ENCODE assay signal across 9 mouse cellular contexts in the genomic region with DNA sequence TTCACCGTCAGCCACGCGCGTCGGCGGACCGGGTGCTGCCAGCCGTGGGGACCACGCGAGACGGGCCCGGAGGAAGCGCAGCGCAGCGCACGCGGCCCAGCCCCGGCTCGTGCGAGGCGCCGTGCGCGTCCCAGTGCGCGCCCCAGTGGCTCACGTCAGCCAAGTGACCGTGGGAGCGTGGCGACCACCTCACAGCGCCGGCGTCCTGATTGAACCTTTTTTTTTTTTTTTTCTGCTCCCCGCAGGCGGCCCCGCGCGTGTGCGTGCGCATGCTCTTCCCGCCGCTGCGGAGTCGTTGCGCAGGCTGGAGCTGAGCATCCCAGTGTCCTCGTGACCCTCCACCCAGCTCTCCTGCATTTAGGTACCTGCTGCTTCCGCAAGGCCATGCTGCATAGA. TPM values are rescaled to one million over a fixed set of nuclear protein-coding genes. Genes with fewer than 3 reads are reported as not detected.
A peak's percentile ranks its signal among the peaks of the same experiment; 100 is the strongest.
DNase-seq lines count a peak whose midpoint lies in the region; ATAC-seq lines count a peak whose summit lies in the region.
"Had no signal": no experiment of that assay in that cellular context is flagged by ENCODE, and none has a peak within 500 bp of the region (broad histone marks: within the 10 kb centered on the region; RNA-seq: fewer than 3 reads in every experiment).

Gene Lonrf2, minus strand, starts transcription at position 235 of the 396 bp plus-strand sequence.

- ATAC-seq in cerebellum, adult (ENCODE audit: insufficient number of reproducible peaks, low FRiP score, low TSS enrichment), result peak; percentile 84
- peak; percentile 88 for ATAC-seq in forebrain, embryonic 14.5 days
- ATAC-seq in liver, embryonic 16.5 days (ENCODE audit: low read depth), result no peak
- peak; percentile 48; the same call in 1 of the 2 replicates for ATAC-seq in stomach, embryonic 14.5 days (ENCODE audit: insufficient number of reproducible peaks, insufficient read depth, low FRiP score, low read depth)

- H3K4me1 ChIP-seq in forebrain, embryonic 14.5 days (ENCODE audit: control insufficient read depth, insufficient read depth, low read length), result peaks cover 6% of the 10 kb centered on the region; the same call in 1 of the 2 replicates
- H3K4me1 ChIP-seq in liver, embryonic 16.5 days (ENCODE audit: control insufficient read depth, low read depth, low read length), result no peaks in the 10 kb centered on the region
- H3K4me1 ChIP-seq in stomach, embryonic 14.5 days (ENCODE audit: control insufficient read depth, insufficient read depth, low read length), result no peaks in the 10 kb centered on the region

- WGBS in forebrain, embryonic 14.5 days, result 1% methylated on average over 42 of the region's 47 CpGs
- 4% methylated on average over 44 of the region's 47 CpGs for WGBS in liver, embryonic 16.5 days (ENCODE audit: insufficient replicate concordance)
- under 1% methylated on average over 47 of the region's 47 CpGs for WGBS in stomach, embryonic 14.5 days

- peak within 1 kb of the TSS; percentile 85 for H3K27ac ChIP-seq in forebrain, embryonic 14.5 days (ENCODE audit: low read depth, low read length)
- H3K27ac ChIP-seq in liver, embryonic 16.5 days (ENCODE audit: low read length), result no peak within 1 kb of the TSS
- no peak within 1 kb of the TSS for H3K27ac ChIP-seq in stomach, embryonic 14.5 days (ENCODE audit: low read length)
- H3K27ac ChIP-seq: macrophage had no signal

- H3K36me3 ChIP-seq in forebrain, embryonic 14.5 days (ENCODE audit: control insufficient read depth, insufficient read depth, low read length), result no peaks in the 10 kb centered on the region
- no peaks in the 10 kb centered on the region for H3K36me3 ChIP-seq in liver, embryonic 16.5 days (ENCODE audit: control insufficient read depth, insufficient read depth)
- no peaks in the 10 kb centered on the region for H3K36me3 ChIP-seq in stomach, embryonic 14.5 days (ENCODE audit: control insufficient read depth, insufficient read depth, low read length)

- peak within 1 kb of the TSS; percentile 71 for H3K4me3 ChIP-seq in forebrain, embryonic 14.5 days (ENCODE audit: low read depth, low read length)
- peak within 1 kb of the TSS; percentile 40 for H3K4me3 ChIP-seq in liver, embryonic 16.5 days (ENCODE audit: low read depth, low read length)
- peak within 1 kb of the TSS; percentile 65 for H3K4me3 ChIP-seq in stomach, embryonic 14.5 days (ENCODE audit: low read depth, low read length)

- peak; percentile 84 for DNase-seq in heart, adult 11 months
- no peak for DNase-seq in heart, adult 8-10 months (ENCODE audit: low spot score)
- peak; percentile 80 for DNase-seq in forebrain, embryonic 14.5 days (ENCODE audit: low spot score)
- DNase-seq in kidney, postnatal 14 days, result peak; percentile 14
- DNase-seq in ovary, postnatal 36 days (ENCODE audit: low spot score), result no peak

- peak within 1 kb of the TSS; percentile 82 for H3K9ac ChIP-seq in forebrain, embryonic 14.5 days (ENCODE audit: low read length)
- no peak within 1 kb of the TSS for H3K9ac ChIP-seq in liver, embryonic 16.5 days (ENCODE audit: low read depth, low read length)
- H3K9ac ChIP-seq in stomach, embryonic 14.5 days (replicated peaks; ENCODE audit: low read depth, low read length), result peak within 1 kb of the TSS; percentile 69

- no peaks in the 10 kb centered on the region for H3K27me3 ChIP-seq in forebrain, embryonic 14.5 days (replicated peaks; ENCODE audit: control insufficient read depth, insufficient read depth, low read length)
- peaks cover 28% of the 10 kb centered on the region for H3K27me3 ChIP-seq in liver, embryonic 16.5 days (ENCODE audit: control insufficient read depth, insufficient read depth, low read depth, low read length)
- no peaks in the 10 kb centered on the region for H3K27me3 ChIP-seq in stomach, embryonic 14.5 days (ENCODE audit: control insufficient read depth, insufficient read depth, low read length)

- peak within 1 kb of the TSS; percentile 96 for H3K4me2 ChIP-seq in forebrain, embryonic 14.5 days (ENCODE audit: low read length)
- H3K4me2 ChIP-seq in liver, embryonic 16.5 days (ENCODE audit: low read depth, low read length), result peak within 1 kb of the TSS; percentile 53
- peak within 1 kb of the TSS; percentile 99 for H3K4me2 ChIP-seq in stomach, embryonic 14.5 days (replicated peaks; ENCODE audit: low read depth, low read length)

- H3K9me3 ChIP-seq in forebrain, embryonic 14.5 days (replicated peaks; ENCODE audit: control insufficient read depth, low read length), result no peaks in the 10 kb centered on the region
- H3K9me3 ChIP-seq in liver, embryonic 16.5 days (replicated peaks; ENCODE audit: control insufficient read depth, low read length), result no peaks in the 10 kb centered on the region
- no peaks in the 10 kb centered on the region for H3K9me3 ChIP-seq in stomach, embryonic 14.5 days (ENCODE audit: control insufficient read depth, low read depth, low read length)

RNA-seq across cellular contexts. Expression of gene Lonrf2, which starts in this region (rescaled TPM):
- total RNA-seq in heart, adult 8-10 months (2022), result 1 to 10 TPM; 4.2 to 5.1 (median 4.7) TPM
- 10.5 and 11.1 TPM in 2 replicates for polyA plus RNA-seq in forebrain, embryonic 14.5 days (2014; fragmentation: Nextera tagmentation; extraction: Ambion mirVana)
- 0.02 and 0.04 TPM in 2 replicates for polyA plus RNA-seq in liver, embryonic 16.5 days (2015; fragmentation: Nextera tagmentation; extraction: Ambion mirVana)
- 2.0 and 2.2 TPM in 2 replicates for polyA plus RNA-seq in stomach, embryonic 14.5 days (2014; fragmentation: Nextera tagmentation; extraction: Ambion mirVana)
- polyA plus RNA-seq: macrophage had no signal

Comparison
In these comparisons a context has a peak if more than half of its experiments do, and no peak if none do; other contexts are left out.
1. DNase-seq: peak in heart, adult 11 months (single experiment), forebrain, embryonic 14.5 days (single experiment) and kidney, postnatal 14 days (single experiment); none in heart, adult 8-10 months (single experiment) and ovary, postnatal 36 days (single experiment).
2. Peak in every context shown above with its lines, with median percentiles within 50 percentile points of each other: H3K4me2 ChIP-seq and H3K4me3 ChIP-seq.